ENCODE assay signal across 20 mouse cellular contexts in genomic region chr8:128727213-128727612, GRCm38 (mm10). TPM values are rescaled to one million over a fixed set of nuclear protein-coding genes. Genes with fewer than 3 reads are reported as not detected.
A peak's percentile ranks its signal among the peaks of the same experiment; 100 is the strongest.
DNase-seq lines count a peak whose midpoint lies in the region; ATAC-seq and TF ChIP-seq lines count a peak whose summit lies in the region.
"Had no signal": no experiment of that assay in that cellular context is flagged by ENCODE, and none has a peak within 500 bp of the region (broad histone marks: within the 10 kb centered on the region; RNA-seq: fewer than 3 reads in every experiment).

No protein-coding gene starts in this region.

- ATAC-seq in midbrain, embryonic 13.5 days, result peak; percentile 86
- no peak for ATAC-seq in midbrain, postnatal 0 days (ENCODE audit: low FRiP score)
- ATAC-seq: forebrain, embryonic 16.5 days had no signal

- TF ChIP-seq CTCF in midbrain, postnatal 0 days (IDR thresholded peaks at IDR 0.05), result no peak
- no peak for TF ChIP-seq CTCF in brain, embryonic 14.5 days (IDR thresholded peaks at IDR 0.05; ENCODE audit: borderline replicate concordance, extremely low read depth, insufficient read depth, insufficient read length)

- H3K36me3 ChIP-seq in midbrain, embryonic 13.5 days, result peaks cover 43% of the 10 kb centered on the region
- peaks cover 25% of the 10 kb centered on the region for H3K36me3 ChIP-seq in midbrain, postnatal 0 days (ENCODE audit: insufficient read depth, low read length)

- peak overlapping the region; percentile 44 for H3K27ac ChIP-seq in midbrain, embryonic 13.5 days
- H3K27ac ChIP-seq in midbrain, postnatal 0 days (ENCODE audit: low read depth, low read length), result no peak overlapping the region
- H3K27ac ChIP-seq: embryonic facial prominence, embryonic 12.5 days; forebrain, embryonic 12.5 days; gastrocnemius, adult 2 months; heart, embryonic 13.5 days; hindbrain, embryonic 15.5 days had no signal

- TF ChIP-seq POLR2A in brain, embryonic 14.5 days (IDR thresholded peaks at IDR 0.05; ENCODE audit: borderline replicate concordance, extremely low read depth, insufficient read depth, insufficient read length, poor library complexity, severe bottlenecking), result no peak

- H3K9me3 ChIP-seq in midbrain, embryonic 13.5 days, result no peaks in the 10 kb centered on the region
- H3K9me3 ChIP-seq in midbrain, postnatal 0 days (ENCODE audit: low read length), result no peaks in the 10 kb centered on the region
- H3K9me3 ChIP-seq: embryonic facial prominence, embryonic 12.5 days; forebrain, embryonic 12.5 days; heart, embryonic 13.5 days; hindbrain, embryonic 15.5 days had no signal

- 44% methylated on average over 1 of the region's 1 CpGs for WGBS in midbrain, embryonic 13.5 days
- 29% methylated on average over 1 of the region's 1 CpGs for WGBS in midbrain, postnatal 0 days

- H3K27me3 ChIP-seq in midbrain, embryonic 13.5 days, result no peaks in the 10 kb centered on the region
- H3K27me3 ChIP-seq in midbrain, postnatal 0 days (ENCODE audit: insufficient read depth, low read length), result no peaks in the 10 kb centered on the region
- H3K27me3 ChIP-seq: embryonic facial prominence, embryonic 12.5 days; forebrain, embryonic 12.5 days; heart, embryonic 13.5 days; hindbrain, embryonic 15.5 days had no signal

- no peak overlapping the region for H3K9ac ChIP-seq in midbrain, embryonic 13.5 days (replicated peaks)
- no peak overlapping the region for H3K9ac ChIP-seq in midbrain, postnatal 0 days (replicated peaks; ENCODE audit: low read length, poor library complexity, severe bottlenecking)
- H3K9ac ChIP-seq: embryonic facial prominence, embryonic 12.5 days; forebrain, embryonic 12.5 days; heart, embryonic 13.5 days; hindbrain, embryonic 15.5 days had no signal

- H3K4me2 ChIP-seq in midbrain, embryonic 13.5 days (replicated peaks), result no peak overlapping the region
- no peak overlapping the region for H3K4me2 ChIP-seq in midbrain, postnatal 0 days (ENCODE audit: low read depth, low read length, poor library complexity, severe bottlenecking)
- H3K4me2 ChIP-seq: embryonic facial prominence, embryonic 12.5 days; forebrain, embryonic 12.5 days; heart, embryonic 13.5 days; hindbrain, embryonic 15.5 days had no signal

- no peak overlapping the region for H3K4me3 ChIP-seq in midbrain, embryonic 13.5 days (replicated peaks)
- no peak overlapping the region for H3K4me3 ChIP-seq in midbrain, postnatal 0 days (ENCODE audit: low read depth, low read length)
- H3K4me3 ChIP-seq: embryonic facial prominence, embryonic 12.5 days; forebrain, embryonic 12.5 days; gastrocnemius, adult 2 months; heart, embryonic 13.5 days; hindbrain, embryonic 15.5 days had no signal

- peak; percentile 13 for DNase-seq in embryo, embryonic 11 days
- no peak for DNase-seq in embryo, embryonic 10 days (ENCODE audit: low spot score)
- DNase-seq in kidney, adult 9 months, result peak; percentile 9
- DNase-seq in kidney, adult 8-10 months, result no peak
- no peak for DNase-seq in midbrain, postnatal 0 days (ENCODE audit: low spot score)
- DNase-seq in brain, embryonic 14.5 days (ENCODE audit: low read depth), result peak; percentile 52
- no peak for DNase-seq in right cerebral cortex, postnatal 36 days (ENCODE audit: low spot score in 2 of 2)
- DNase-seq: adrenal gland, postnatal 10 days; cerebellum, adult 11-12 months; cerebellum, adult 9-10 months; cerebellum, postnatal 25 days; gastrocnemius, adult 2 months; gastrocnemius, postnatal 25 days; heart, postnatal 36 days had no signal

- peaks cover 21% of the 10 kb centered on the region for H3K4me1 ChIP-seq in midbrain, embryonic 13.5 days (replicated peaks)
- H3K4me1 ChIP-seq in midbrain, postnatal 0 days (ENCODE audit: insufficient read depth, low read length), result no peaks in the 10 kb centered on the region
- H3K4me1 ChIP-seq: embryonic facial prominence, embryonic 12.5 days; forebrain, embryonic 12.5 days; heart, embryonic 13.5 days; hindbrain, embryonic 15.5 days had no signal

RNA-seq across cellular contexts. Expression of gene Itgb1, which starts 41.8 kb away (rescaled TPM):
- 79.3 and 86.3 TPM in 2 replicates for polyA plus RNA-seq in midbrain, embryonic 13.5 days (2015; fragmentation: Nextera tagmentation; extraction: Ambion mirVana)
- 56.1 and 71.8 TPM in 2 replicates for total RNA-seq in midbrain, postnatal 0 days (2014; rRNA removed)
- 57.6 and 59.7 TPM in 2 replicates for polyA plus RNA-seq in midbrain, postnatal 0 days (2015; fragmentation: Nextera tagmentation; extraction: Ambion mirVana)
- 58.8 and 74.0 TPM in 2 replicates for polyA plus RNA-seq in brain, embryonic 14.5 days (2012; rRNA removed)

Comparison
In these comparisons a context has a peak if more than half of its experiments do, and no peak if none do; other contexts are left out.
1. DNase-seq: peak in embryo, embryonic 11 days (single experiment), kidney, adult 9 months (single experiment) and brain, embryonic 14.5 days (single experiment); none in embryo, embryonic 10 days (single experiment), kidney, adult 8-10 months (0 of 2), midbrain, postnatal 0 days (single experiment) and right cerebral cortex, postnatal 36 days (0 of 2).